Mouse (Mus musculus) fibroblast of lung, adult 2 months (primary cell): Measurements from ENCODE around the gene Ddias.
"Not testable (repeated sequence)": the region's sequence is repeated elsewhere in the genome, so short reads cannot be mapped to it uniquely, and the experiment has no call there.

Source experiments
- DNase-seq: peaks from one replicate; pipeline ENCODE4 v3.0.0-alpha.2; 2011; ENCODE audit warnings: low read depth

The Ddias gene

GRCm38 (mm10) chr7:92874116-92874675 is at the start of gene Ddias, which contains the start of gene Prcp:
Gene Ddias (minus strand): TSS chr7:92874247.
Gene Prcp (plus strand): TSS chr7:92874470.
- DNase-seq = peak; percentile 73

DNA sequence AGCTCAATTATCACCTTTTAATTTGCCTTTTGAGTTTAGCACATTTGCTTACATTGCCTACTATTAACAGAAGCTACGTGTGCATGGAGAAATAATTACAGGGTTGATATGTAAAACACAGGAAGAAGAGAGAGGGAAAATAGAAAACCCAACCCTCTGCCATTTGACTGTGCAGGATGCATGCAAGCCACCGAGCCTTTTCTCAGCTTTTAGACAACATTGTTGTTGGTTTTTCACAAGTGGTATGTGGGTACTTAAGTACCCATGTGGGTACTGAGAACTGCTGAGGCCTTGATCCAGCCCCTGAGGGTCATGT is 46.8 kb upstream of the Ddias start:
- no peak for DNase-seq

- DNase-seq = no peak
Measured at GRCm38 (mm10) chr7:92920172-92920856, 46.3 kb upstream of the Ddias start.

DNA sequence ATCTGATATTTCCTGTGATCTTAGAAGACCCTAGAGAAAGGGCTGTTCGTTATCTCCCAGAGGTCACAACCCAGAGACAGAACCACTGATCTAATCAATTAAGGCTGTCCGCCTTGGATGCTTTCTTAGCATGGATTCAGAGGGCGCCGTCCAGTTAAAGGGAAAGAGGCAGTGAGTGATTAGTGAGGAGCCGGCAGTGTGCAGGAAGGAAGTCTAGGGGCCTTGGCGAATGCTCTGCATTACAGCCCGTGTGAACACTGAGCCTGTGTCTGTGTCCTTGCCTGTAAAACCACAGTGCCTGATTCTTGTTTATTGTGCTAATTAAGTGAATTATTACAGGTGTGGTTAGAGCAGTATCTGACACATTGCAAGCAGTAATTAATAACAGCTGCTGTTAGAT is 30.2 kb upstream of the Ddias start:
- not testable (repeated sequence) for DNase-seq

GRCm38 (mm10) chr7:92903360-92904038 is 29.5 kb upstream of the Ddias start:
- peak; percentile 18 for DNase-seq

DNA sequence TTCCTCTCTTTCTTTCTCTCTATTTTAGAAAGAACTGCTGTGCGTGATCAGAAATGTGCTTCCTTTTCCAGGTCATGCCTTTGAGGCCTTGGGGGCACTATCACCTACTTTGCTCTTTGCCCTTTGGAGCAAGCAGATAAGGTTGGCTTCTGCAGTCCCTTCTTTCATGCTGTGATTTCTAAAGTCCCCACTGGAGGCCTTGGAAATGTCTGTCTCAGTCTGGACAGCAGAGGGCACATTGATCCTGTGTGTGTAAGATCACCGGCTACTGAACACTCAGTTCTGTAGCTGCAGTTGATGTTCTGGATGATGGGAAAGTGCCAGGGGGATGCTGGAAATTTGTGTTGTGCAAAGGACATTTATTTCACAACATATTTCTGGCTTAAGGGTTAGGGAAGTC is 23.0 kb upstream of the Ddias start:
- peak; percentile 23 for DNase-seq

DNA sequence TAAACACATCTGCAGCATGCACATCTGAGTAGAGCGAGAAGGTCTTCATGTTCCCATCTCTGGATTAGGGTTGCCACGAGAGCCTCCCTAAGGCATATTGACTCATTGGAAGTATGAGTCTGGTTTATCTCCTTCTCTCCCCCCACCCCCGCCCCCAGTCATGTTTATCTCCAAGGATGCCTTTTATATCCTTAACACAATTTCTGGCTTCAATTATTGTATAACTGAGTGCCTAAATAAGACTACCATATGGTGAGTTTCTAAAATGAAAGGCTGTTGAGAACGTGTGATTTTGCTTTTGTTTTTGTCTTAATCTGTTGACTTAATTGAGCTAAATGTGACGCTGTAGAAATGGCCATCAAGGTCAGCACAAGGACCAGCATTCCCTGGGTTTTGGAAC is 22.0 kb upstream of the Ddias start:
- no peak for DNase-seq

DNA sequence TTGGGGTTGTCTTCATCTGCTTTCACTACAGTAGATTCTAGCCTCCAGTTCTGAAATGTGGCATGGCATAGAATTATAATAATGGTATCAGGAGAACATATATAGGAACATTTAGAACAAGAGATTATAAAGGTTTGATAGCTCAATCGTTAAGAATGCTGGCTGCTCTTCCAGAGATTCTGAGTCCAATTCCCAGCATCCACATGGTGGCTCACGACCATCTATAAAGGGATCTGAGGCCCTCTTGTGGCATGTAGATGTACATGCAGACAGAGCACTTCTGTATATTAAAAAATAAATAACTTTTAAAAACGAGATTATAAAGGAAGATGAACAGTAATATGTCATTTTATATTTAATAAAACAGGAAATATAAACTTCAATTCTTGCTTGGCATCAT is 19.4 kb upstream of the Ddias start:
- DNase-seq = no peak

GRCm38 (mm10) chr7:92890618-92891230 is 16.7 kb upstream of the Ddias start:
- no peak for DNase-seq

GRCm38 (mm10) chr7:92890211-92890610 is 16.2 kb upstream of the Ddias start:
- DNase-seq = no peak

- DNase-seq = no peak
Measured at GRCm38 (mm10) chr7:92887230-92887629, 13.2 kb upstream of the Ddias start.

DNA sequence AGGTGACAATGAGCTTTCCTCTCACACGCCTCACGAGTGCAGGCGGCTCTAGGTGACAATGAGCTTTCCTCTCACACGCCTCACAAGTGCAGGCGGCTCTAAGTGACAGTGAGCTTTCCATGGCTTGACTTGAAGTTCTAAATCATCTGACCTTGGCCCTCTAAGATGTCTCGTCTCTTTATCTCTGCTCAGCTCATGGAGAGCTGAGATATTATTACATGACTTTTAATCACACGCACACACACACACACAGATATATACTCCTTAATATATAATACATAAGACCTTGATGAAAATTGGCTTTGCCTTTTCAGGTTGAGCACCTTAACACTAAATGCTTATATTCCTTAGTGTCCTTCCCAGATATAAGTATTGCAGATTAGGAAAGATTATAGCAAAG is 12.8 kb upstream of the Ddias start:
- DNase-seq = no peak

DNA sequence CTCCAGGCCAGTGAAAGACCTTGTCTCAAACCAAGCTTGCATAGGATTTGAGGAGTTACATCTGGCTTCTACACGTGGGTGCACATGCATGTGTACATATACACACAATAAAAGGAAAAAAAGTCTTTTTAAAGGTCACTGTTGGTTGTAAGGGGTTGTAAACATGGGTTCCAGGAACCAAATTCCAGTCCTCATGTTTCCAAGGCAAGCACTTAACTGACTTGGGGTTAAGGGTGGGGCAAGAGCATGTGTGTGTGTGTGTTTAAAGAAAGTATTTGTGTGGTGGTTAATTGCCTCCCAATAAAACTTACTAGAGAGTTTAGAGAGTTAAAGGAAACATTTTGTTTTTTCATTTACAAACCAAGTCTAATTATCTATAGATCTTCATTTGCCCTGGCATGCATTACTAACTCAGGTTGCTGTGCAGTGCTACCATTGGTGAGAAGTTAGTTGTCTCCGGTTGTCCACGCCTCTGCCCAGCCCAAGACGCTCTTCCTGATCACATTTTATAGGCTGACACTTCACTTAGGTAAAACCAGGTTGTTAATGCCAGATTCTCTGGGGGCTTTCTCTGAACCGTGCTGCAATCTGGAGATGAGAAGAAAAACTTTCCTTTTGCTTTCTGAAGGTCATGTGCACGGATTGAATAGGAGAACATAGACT is 11.1 kb upstream of the Ddias start:
- DNase-seq = no peak

DNA sequence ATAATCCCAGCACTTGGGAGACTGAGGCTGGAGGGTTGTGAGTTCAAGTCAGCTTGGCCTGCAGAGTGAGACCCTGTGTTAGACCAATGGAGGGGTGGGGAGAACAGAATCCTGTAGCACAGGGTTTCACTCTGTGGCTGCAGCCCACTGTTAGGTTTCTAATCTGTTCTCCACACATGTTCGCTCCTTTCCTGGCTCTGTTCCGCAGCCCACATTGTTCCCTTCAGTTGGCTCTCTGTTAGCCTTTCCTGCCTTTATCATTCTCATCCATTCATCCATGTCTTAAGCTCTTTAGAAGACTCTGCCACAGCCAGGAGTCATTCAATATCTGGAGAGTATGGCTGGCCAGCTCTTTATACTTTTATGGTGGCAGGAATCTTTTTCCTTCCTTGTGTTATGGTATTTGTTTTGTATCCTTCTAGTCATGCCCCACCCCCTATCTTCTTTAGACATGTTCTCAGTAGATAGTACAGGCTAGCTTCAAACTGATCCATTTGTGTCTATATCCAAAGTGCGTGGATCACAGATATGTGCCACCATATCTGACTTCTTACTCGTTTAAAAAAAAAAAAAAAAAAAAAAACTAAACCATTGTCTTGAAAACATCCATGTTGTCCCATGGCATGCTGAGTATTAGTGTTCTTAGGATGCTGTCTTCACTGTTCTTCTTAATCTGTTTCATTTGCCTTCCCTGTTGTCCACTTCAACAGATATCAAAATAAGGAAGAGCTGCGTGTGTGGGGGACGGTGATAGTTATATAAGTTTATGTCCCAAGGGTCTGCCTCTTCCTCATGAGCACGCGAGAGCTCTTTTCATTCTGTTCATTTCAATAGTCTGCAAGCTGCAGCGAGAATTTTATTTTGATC is 10.0 kb upstream of the Ddias start:
- DNase-seq = no peak

GRCm38 (mm10) chr7:92878575-92879285 is 4.7 kb upstream of the Ddias start:
- DNase-seq = no peak

DNA sequence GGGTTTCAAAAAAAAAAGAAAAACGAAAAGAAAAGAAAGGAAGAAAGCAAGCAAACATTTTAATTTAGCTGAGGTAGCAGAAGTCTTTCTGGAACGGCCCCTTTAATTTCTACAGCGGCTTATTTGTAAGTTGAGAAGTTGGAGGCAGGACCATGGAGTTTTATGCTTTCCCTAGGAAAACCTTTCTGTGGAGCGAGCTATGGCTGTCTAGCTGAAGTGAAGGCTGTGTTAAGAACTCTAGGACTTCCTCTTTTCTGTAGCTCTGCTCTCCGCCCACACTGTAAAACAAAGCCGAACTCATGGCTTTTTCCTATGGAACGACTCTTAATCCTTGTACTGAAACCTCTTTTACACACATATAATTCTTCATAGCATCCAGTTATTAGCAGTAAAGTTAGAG is 2.5 kb upstream of the Ddias start:
- DNase-seq = no peak

GRCm38 (mm10) chr7:92876066-92876465 is 2.0 kb upstream of the Ddias start:
- DNase-seq = peak; percentile 67

DNA sequence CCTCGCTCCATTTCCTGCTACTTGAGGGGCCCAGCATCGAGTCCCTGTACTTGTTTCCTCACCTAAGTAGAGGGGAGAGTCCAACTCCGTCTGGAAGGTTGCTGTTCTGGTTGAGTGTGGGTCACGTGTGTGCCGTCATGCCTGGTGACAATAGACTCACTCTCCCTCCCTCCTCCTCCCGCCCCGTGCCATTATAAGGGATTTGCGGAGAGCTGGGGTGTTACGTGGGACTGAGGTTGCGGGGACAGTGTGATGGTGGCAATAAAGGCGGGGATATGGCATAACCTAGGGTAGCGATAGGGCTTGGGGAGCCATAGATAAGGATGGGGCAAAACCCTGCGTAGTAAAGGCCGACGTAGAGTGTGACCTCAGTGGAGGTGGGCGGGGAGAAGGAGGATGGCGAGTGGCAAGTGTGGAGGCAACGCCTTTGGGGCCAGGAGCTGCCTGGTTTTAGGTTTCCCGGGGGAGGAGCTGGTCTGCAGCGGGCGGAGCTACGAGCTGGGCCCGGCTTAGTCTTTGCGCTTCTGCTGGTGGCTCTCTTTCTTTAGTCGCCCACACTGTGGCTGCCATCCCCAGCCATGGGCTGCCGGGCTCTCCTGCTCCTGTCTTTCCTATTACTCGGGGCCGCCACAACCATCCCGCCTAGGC is 838 bp upstream of the Ddias start:
- peak; percentile 78 for DNase-seq

GRCm38 (mm10) chr7:92871596-92871995 is 2.5 kb downstream of the Ddias start:
- no peak for DNase-seq

DNA sequence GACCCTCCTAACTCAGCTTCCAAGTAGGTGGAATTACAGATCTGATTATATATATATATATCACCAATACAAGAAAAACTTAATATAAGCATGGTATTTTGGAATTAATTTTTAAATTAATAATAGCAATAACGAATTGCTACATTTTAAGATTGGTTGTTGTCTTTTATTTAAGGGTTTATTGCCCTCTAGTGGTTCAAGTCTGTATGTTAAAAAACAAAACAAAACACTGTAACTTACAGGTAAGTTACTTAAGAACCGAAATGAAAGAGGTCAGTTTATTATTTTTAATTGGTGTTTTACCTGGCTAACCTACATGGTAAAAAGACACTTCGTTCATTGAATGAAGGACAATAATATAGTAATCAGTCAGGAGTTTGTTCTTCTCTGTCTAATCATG is 3.9 kb downstream of the Ddias start:
- DNase-seq = no peak
